Mouse (Mus musculus) intestine, postnatal 0 days (tissue): ENCODE measurements around the gene Abca4. TPM values are rescaled to one million over a fixed set of nuclear protein-coding genes. Genes with fewer than 3 reads are reported as not detected.

Experiments
- ATAC-seq: fragments of 200-750 bp; cut with Nextera tagmentation; 2 replicates; pipeline ENCODE4 v1.8.0; 2017; ENCODE audit warnings: mild to moderate bottlenecking, moderate TSS enrichment, moderate library complexity
- H3K27ac ChIP-seq: fragments of 300-500 bp; sonication (generic); 2 replicates; pipeline ENCODE4 v1.5.1; 2014; ENCODE audit warnings: mild to moderate bottlenecking, low read depth, low read length, moderate library complexity
- H3K27me3 ChIP-seq: fragments of 300-500 bp; sonication (generic); replicated peaks from 2 replicates; pipeline ENCODE4 v1.6.1; 2014; ENCODE audit warnings: low read length, mixed read lengths; ENCODE audit not compliant: control insufficient read depth, insufficient read depth
- H3K36me3 ChIP-seq: fragments of 300-500 bp; sonication (generic); 2 replicates; pipeline ENCODE4 v1.6.1; 2014; ENCODE audit warnings: mild to moderate bottlenecking, moderate library complexity; ENCODE audit not compliant: control insufficient read depth, insufficient read depth
- H3K4me1 ChIP-seq: fragments of 300-500 bp; sonication (generic); replicated peaks from 2 replicates; pipeline ENCODE4 v1.6.1; 2014; ENCODE audit warnings: antibody characterized with exemption, low read length, mixed read lengths; ENCODE audit not compliant: control insufficient read depth, insufficient read depth
- H3K4me2 ChIP-seq: fragments of 300-500 bp; sonication (generic); replicated peaks from 2 replicates; pipeline ENCODE4 v1.6.1; 2014; ENCODE audit warnings: low read depth, mild to moderate bottlenecking, moderate library complexity
- H3K4me3 ChIP-seq: fragments of 300-500 bp; sonication (generic); 2 replicates; pipeline ENCODE4 v1.5.1; 2014; ENCODE audit warnings: low read depth, low read length
- H3K9ac ChIP-seq: fragments of 300-500 bp; sonication (generic); 2 replicates; pipeline ENCODE4 v1.6.1; 2014; ENCODE audit warnings: mild to moderate bottlenecking, low read depth, low read length
- H3K9me3 ChIP-seq: fragments of 300-500 bp; sonication (generic); 2 replicates; pipeline ENCODE4 v1.6.1; 2016; ENCODE audit warnings: mixed run types; ENCODE audit not compliant: control insufficient read depth
- CTCF ChIP-seq: sonication (generic); IDR thresholded peaks from 2 replicates; pipeline ENCODE4 v1.5.1; 2016; ENCODE audit warnings: low read depth, mild to moderate bottlenecking, control low read depth, antibody characterized with exemption, moderate library complexity
- WGBS: fragments of 180-500 bp; shearing (Covaris S2); extraction: QIAGEN DNeasy Blood & Tissue Kit; methylation state at CpG from one replicate; pipeline ENCODE4 v1.1.7; 2014; 5-methylcytosine and 5-hydroxymethylcytosine counted together
- polyA plus RNA-seq: library from polyadenylated mRNA; unstranded; fragments of >200 nt; fragmentation: Nextera tagmentation; extraction: Ambion mirVana; gene quantifications from 2 replicates; pipeline ENCODE4 v1.2.1, GENCODE M21; 2015

Gene Abca4
- polyA plus RNA-seq, 1 experiment from 2014 or later, result 0.56 TPM

DNA sequence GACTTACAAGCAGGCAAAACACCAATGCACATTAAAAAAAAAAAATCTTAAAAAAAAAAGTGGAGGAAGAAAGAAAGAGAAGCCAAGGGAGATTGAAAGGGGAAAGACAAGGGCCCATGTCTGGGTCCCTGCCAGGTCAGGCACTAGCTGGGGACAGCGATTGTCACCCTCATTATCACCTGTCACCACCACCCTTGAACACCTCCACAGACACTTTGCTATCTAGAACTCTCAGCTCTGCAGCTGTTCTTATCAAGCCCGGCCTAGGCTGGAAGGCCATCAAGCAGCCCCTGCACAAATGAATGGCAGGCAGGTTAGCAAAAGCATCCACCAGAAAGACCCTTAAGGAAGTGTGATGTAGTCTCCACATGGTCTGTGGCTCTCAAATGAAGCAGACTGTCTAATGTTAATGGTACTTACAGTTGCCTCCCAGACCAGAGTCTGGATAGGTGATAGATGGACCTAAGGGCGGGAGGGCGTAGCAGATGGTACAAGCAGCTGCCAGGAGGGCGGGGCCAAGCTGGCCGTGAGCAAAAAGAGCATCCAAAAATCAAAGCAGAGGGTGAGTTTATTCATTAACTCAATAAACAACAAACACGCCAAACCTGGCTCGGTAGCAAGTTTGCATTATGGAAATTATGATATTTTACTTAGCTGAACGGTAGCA lies 98.1 kb downstream of the Abca4 start:
- no peak overlapping the region for H3K4me3 ChIP-seq
- TF ChIP-seq CTCF, result no peak
- no peak overlapping the region for H3K9ac ChIP-seq
- H3K4me2 ChIP-seq, result no peak overlapping the region
- no peaks in the 10 kb centered on the region for H3K4me1 ChIP-seq
- no peaks in the 10 kb centered on the region for H3K9me3 ChIP-seq
- 66% methylated on average over 9 of the region's 9 CpGs for WGBS
- no peaks in the 10 kb centered on the region for H3K27me3 ChIP-seq
- no peak overlapping the region for H3K27ac ChIP-seq
- no peak for ATAC-seq
- H3K36me3 ChIP-seq, result no peaks in the 10 kb centered on the region

- H3K4me3 ChIP-seq, result no peak overlapping the region
- no peaks in the 10 kb centered on the region for H3K27me3 ChIP-seq
- no peaks in the 10 kb centered on the region for H3K9me3 ChIP-seq
- no peak for ATAC-seq
- no peak overlapping the region for H3K4me2 ChIP-seq
- TF ChIP-seq CTCF, result no peak
- H3K4me1 ChIP-seq, result no peaks in the 10 kb centered on the region
- H3K27ac ChIP-seq, result no peak overlapping the region
- H3K9ac ChIP-seq, result no peak overlapping the region
- H3K36me3 ChIP-seq, result no peaks in the 10 kb centered on the region
- WGBS, result 68% methylated on average over 3 of the region's 3 CpGs
Observed at GRCm38 (mm10) chr3:122143432-122143831, 99.2 kb downstream of the Abca4 start.

GRCm38 (mm10) chr3:122145430-122145829 lies 101.2 kb downstream of the Abca4 start:
- Histone ChIP-seq H3K4me3 (no peak overlapping the region), H3K36me3 (no peaks in the 10 kb centered on the region), H3K4me1 (no peaks in the 10 kb centered on the region), H3K27me3 (no peaks in the 10 kb centered on the region), H3K9me3 (no peaks in the 10 kb centered on the region), H3K4me2 (no peak overlapping the region), H3K9ac (no peak overlapping the region), H3K27ac (no peak overlapping the region)
- no peak for TF ChIP-seq CTCF
- 92% methylated on average over 3 of the region's 3 CpGs for WGBS
- ATAC-seq, result no peak

- no peak overlapping the region for H3K9ac ChIP-seq
- ATAC-seq, result no peak
- no peaks in the 10 kb centered on the region for H3K36me3 ChIP-seq
- 60% methylated on average over 7 of the region's 7 CpGs for WGBS
- no peak overlapping the region for H3K4me3 ChIP-seq
- H3K27me3 ChIP-seq, result no peaks in the 10 kb centered on the region
- H3K4me2 ChIP-seq, result no peak overlapping the region
- H3K27ac ChIP-seq, result no peak overlapping the region
- H3K9me3 ChIP-seq, result no peaks in the 10 kb centered on the region
- H3K4me1 ChIP-seq, result no peaks in the 10 kb centered on the region
- no peak for TF ChIP-seq CTCF
Observed at GRCm38 (mm10) chr3:122150836-122151235, 106.6 kb downstream of the Abca4 start.

- Histone ChIP-seq H3K9ac (no peak overlapping the region), H3K4me1 (no peaks in the 10 kb centered on the region), H3K27me3 (no peaks in the 10 kb centered on the region), H3K9me3 (no peaks in the 10 kb centered on the region), H3K4me2 (no peak overlapping the region), H3K36me3 (no peaks in the 10 kb centered on the region), H3K27ac (no peak overlapping the region), H3K4me3 (no peak overlapping the region)
- ATAC-seq, result no peak
- 59% methylated on average over 4 of the region's 4 CpGs for WGBS
- no peak for TF ChIP-seq CTCF
Observed at GRCm38 (mm10) chr3:122152431-122152830, 108.2 kb downstream of the Abca4 start.

- 20% methylated on average over 2 of the region's 2 CpGs for WGBS
- ATAC-seq, result no peak
Observed at GRCm38 (mm10) chr3:122154080-122154479, 109.8 kb downstream of the Abca4 start.

GRCm38 (mm10) chr3:122159447-122159846 lies 115.2 kb downstream of the Abca4 start:
- ATAC-seq, result no peak; the same call in 1 of the 2 replicates
- 0 out of 2 replicates have a peak, but pooled peaks cover 4% of the 10 kb centered on the region for H3K4me1 ChIP-seq
- 65% methylated on average over 1 of the region's 1 CpGs for WGBS

More at GRCm38 (mm10) chr3:122154080-122154479, 109.8 kb downstream of the Abca4 start:
- no peaks in the 10 kb centered on the region for H3K36me3 ChIP-seq
- no peak overlapping the region for H3K9ac ChIP-seq
- no peaks in the 10 kb centered on the region for H3K27me3 ChIP-seq
- H3K4me3 ChIP-seq, result no peak overlapping the region
- no peak overlapping the region for H3K4me2 ChIP-seq
- H3K4me1 ChIP-seq, result 0 out of 2 replicates have a peak, but pooled peaks cover 4% of the 10 kb centered on the region
- H3K9me3 ChIP-seq, result no peaks in the 10 kb centered on the region
- no peak overlapping the region for H3K27ac ChIP-seq
- TF ChIP-seq CTCF, result no peak

More at GRCm38 (mm10) chr3:122159447-122159846, 115.2 kb downstream of the Abca4 start:
- Histone ChIP-seq H3K36me3 (no peaks in the 10 kb centered on the region), H3K27ac (no peak overlapping the region), H3K9me3 (no peaks in the 10 kb centered on the region), H3K27me3 (no peaks in the 10 kb centered on the region), H3K4me2 (no peak overlapping the region), H3K4me3 (no peak overlapping the region), H3K9ac (no peak overlapping the region)
- no peak for TF ChIP-seq CTCF
